In genomic region chr9:105032572-105032971, GRCm38 (mm10) we compare ENCODE assay signal across 13 mouse cellular contexts.
"Had no signal": no experiment of that assay in that cellular context is flagged by ENCODE, and none has a peak within 500 bp of the region (broad histone marks: within the 10 kb centered on the region; RNA-seq: fewer than 3 reads in every experiment).

No protein-coding gene starts in this region.

- H3K9me3 ChIP-seq: limb, embryonic 15.5 days; liver, embryonic 12.5 days; megakaryocyte, embryonic 14.5 days; midbrain, embryonic 13.5 days; neural tube, embryonic 12.5 days had no signal

- H3K27me3 ChIP-seq: limb, embryonic 15.5 days; liver, embryonic 12.5 days; megakaryocyte, embryonic 14.5 days; midbrain, embryonic 13.5 days; neural tube, embryonic 12.5 days had no signal

- H3K36me3 ChIP-seq: limb, embryonic 15.5 days; liver, embryonic 12.5 days; midbrain, embryonic 13.5 days; neural tube, embryonic 12.5 days had no signal

- ATAC-seq: liver, embryonic 12.5 days; midbrain, embryonic 13.5 days had no signal

- H3K27ac ChIP-seq: layer of hippocampus, adult 2 months; limb, embryonic 15.5 days; liver, embryonic 12.5 days; macrophage; midbrain, embryonic 13.5 days; neural tube, embryonic 12.5 days; stomach, postnatal 0 days had no signal

- H3K9ac ChIP-seq: limb, embryonic 15.5 days; liver, embryonic 12.5 days; lung, embryonic 14.5 days; midbrain, embryonic 13.5 days; neural tube, embryonic 12.5 days had no signal

- H3K4me1 ChIP-seq: limb, embryonic 15.5 days; liver, embryonic 12.5 days; megakaryocyte, embryonic 14.5 days; midbrain, embryonic 13.5 days; neural tube, embryonic 12.5 days had no signal

- H3K4me2 ChIP-seq: limb, embryonic 15.5 days; liver, embryonic 12.5 days; lung, embryonic 14.5 days; midbrain, embryonic 13.5 days; neural tube, embryonic 12.5 days had no signal

- DNase-seq: kidney, postnatal 10 days; kidney, postnatal 4 days; lung, embryonic 14.5 days; lung, postnatal 14 days; thymus, postnatal 4 days had no signal

- H3K4me3 ChIP-seq: layer of hippocampus, adult 2 months; limb, embryonic 15.5 days; liver, embryonic 12.5 days; megakaryocyte, embryonic 14.5 days; midbrain, embryonic 13.5 days; neural tube, embryonic 12.5 days had no signal
